ENCODE assay signal across 8 mouse cellular contexts in the genomic region with DNA sequence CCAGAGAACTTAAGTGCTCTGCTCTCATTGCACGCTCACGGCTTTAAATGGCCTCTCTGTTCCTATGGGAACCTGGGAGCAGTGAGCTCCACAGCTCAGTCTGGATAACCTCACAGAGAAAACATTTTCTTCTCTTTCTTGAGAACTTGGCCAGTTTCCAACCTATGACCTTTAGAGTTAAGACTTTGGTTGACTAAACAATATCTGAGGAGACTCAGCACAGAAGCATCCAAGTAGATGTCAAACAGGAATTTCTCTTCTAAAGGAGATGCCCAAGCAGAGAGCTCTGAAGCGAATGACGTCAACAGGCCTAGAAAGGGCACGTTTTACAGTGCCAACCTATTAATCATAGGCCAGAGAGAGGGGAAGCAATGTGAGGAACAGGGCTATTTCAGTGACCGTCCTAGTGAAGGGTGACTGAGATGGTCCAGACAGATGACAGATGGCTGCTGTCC.
DNase-seq lines count a peak whose midpoint lies in the region; ATAC-seq lines count a peak whose summit lies in the region.

No protein-coding gene starts in this region.

- intact Hi-C loops in left cerebral cortex, postnatal 10 days (cut with DNase I), result no loop called here

- H3K4me1 ChIP-seq in midbrain, embryonic 16.5 days (ENCODE audit: control insufficient read depth, insufficient read depth, low read length), result no peaks in the 10 kb centered on the region
- peaks cover 4% of the 10 kb centered on the region; the same call in 1 of the 2 replicates for H3K4me1 ChIP-seq in midbrain, embryonic 10.5 days

- peaks cover 11% of the 10 kb centered on the region for H3K36me3 ChIP-seq in midbrain, embryonic 16.5 days (ENCODE audit: control insufficient read depth, insufficient read depth, low read length)
- H3K36me3 ChIP-seq in midbrain, embryonic 10.5 days, result peaks cover 60% of the 10 kb centered on the region

- H3K27me3 ChIP-seq in midbrain, embryonic 16.5 days (ENCODE audit: control insufficient read depth, insufficient read depth, low read depth, low read length), result no peaks in the 10 kb centered on the region
- H3K27me3 ChIP-seq in midbrain, embryonic 10.5 days (ENCODE audit: low read depth, poor library complexity, severe bottlenecking), result no peaks in the 10 kb centered on the region

- DNase-seq in adrenal gland, adult 2 months, result peak; percentile 72
- DNase-seq in adrenal gland, postnatal 25 days, result no peak
- DNase-seq in midbrain, embryonic 10.5 days (ENCODE audit: low spot score), result no peak
- peak; percentile 21 for DNase-seq in kidney, postnatal 14 days
- no peak for DNase-seq in natural killer cell, adult 2 months (ENCODE audit: low spot score in 2 of 2)
- DNase-seq in left cerebral cortex, postnatal 10 days (ENCODE audit: extremely low spot score in 1 of 2, low spot score in 2 of 2), result no peak
- DNase-seq in spleen, adult 18-20 months, result no peak

- ATAC-seq in midbrain, embryonic 16.5 days, result 0 out of 2 replicates have a peak, but pooled peaks have one; percentile 45

- H3K4me3 ChIP-seq in midbrain, embryonic 16.5 days (ENCODE audit: low read depth, low read length), result no peak overlapping the region
- no peak overlapping the region for H3K4me3 ChIP-seq in midbrain, embryonic 10.5 days

- no peak overlapping the region for H3K27ac ChIP-seq in midbrain, embryonic 16.5 days (ENCODE audit: low read length)
- no peak overlapping the region for H3K27ac ChIP-seq in midbrain, embryonic 10.5 days (replicated peaks)

- no peak overlapping the region for H3K4me2 ChIP-seq in midbrain, embryonic 16.5 days (ENCODE audit: low read length)

- H3K9ac ChIP-seq in midbrain, embryonic 16.5 days (ENCODE audit: low read depth, low read length), result no peak overlapping the region

- H3K9me3 ChIP-seq in midbrain, embryonic 16.5 days (replicated peaks; ENCODE audit: control insufficient read depth, low read length, poor library complexity, severe bottlenecking), result no peaks in the 10 kb centered on the region
- no peaks in the 10 kb centered on the region for H3K9me3 ChIP-seq in midbrain, embryonic 10.5 days (replicated peaks)

- WGBS in midbrain, embryonic 16.5 days, result 72% methylated on average over 6 of the region's 6 CpGs
- WGBS in midbrain, embryonic 10.5 days, result 89% methylated on average over 6 of the region's 6 CpGs

Comparison
In these comparisons a context has a peak if more than half of its experiments do, and no peak if none do; other contexts are left out.
1. DNase-seq: peak in adrenal gland, adult 2 months (single experiment) and kidney, postnatal 14 days (single experiment); none in adrenal gland, postnatal 25 days (single experiment), midbrain, embryonic 10.5 days (single experiment), natural killer cell, adult 2 months (0 of 2), left cerebral cortex, postnatal 10 days (0 of 2) and spleen, adult 18-20 months (0 of 2).